Mouse (Mus musculus) limb, embryonic 13.5 days (tissue): ENCODE data around the gene Dppa3. TPM values are rescaled to one million over a fixed set of nuclear protein-coding genes. Genes with fewer than 3 reads are reported as not detected.

Source experiments
- ATAC-seq: fragments of 200-750 bp; cut with Nextera tagmentation; 2 replicates; pipeline ENCODE4 v1.8.0; 2017; ENCODE audit warnings: low read depth, moderate number of reproducible peaks, moderate TSS enrichment; ENCODE audit not compliant: low FRiP score
- H3K27ac ChIP-seq: fragments of 300-500 bp; sonication (generic); 2 replicates; pipeline ENCODE4 v1.5.1; 2015; ENCODE audit warnings: inconsistent platforms, mild to moderate bottlenecking, moderate library complexity
- H3K27me3 ChIP-seq: fragments of 300-500 bp; sonication (generic); 2 replicates; pipeline ENCODE4 v1.6.1; 2015; ENCODE audit warnings: mild to moderate bottlenecking, inconsistent platforms
- H3K36me3 ChIP-seq: fragments of 300-500 bp; sonication (generic); 2 replicates; pipeline ENCODE4 v1.6.1; 2015; ENCODE audit warnings: inconsistent platforms, mild to moderate bottlenecking, moderate library complexity
- H3K4me1 ChIP-seq: fragments of 300-500 bp; sonication (generic); 2 replicates; pipeline ENCODE4 v1.6.1; 2015; ENCODE audit warnings: inconsistent platforms
- H3K4me2 ChIP-seq: fragments of 300-500 bp; sonication (generic); replicated peaks from 2 replicates; pipeline ENCODE4 v1.6.1; 2015; ENCODE audit warnings: inconsistent platforms, mild to moderate bottlenecking, moderate library complexity
- H3K4me3 ChIP-seq: fragments of 300-500 bp; sonication (generic); 2 replicates; pipeline ENCODE4 v1.5.1; 2015; ENCODE audit warnings: moderate library complexity, mild to moderate bottlenecking, inconsistent platforms
- H3K9ac ChIP-seq: fragments of 300-500 bp; sonication (generic); 2 replicates; pipeline ENCODE4 v1.6.1; 2015; ENCODE audit warnings: mild to moderate bottlenecking, inconsistent platforms
- H3K9me3 ChIP-seq: fragments of 300-500 bp; sonication (generic); 2 replicates; pipeline ENCODE4 v1.6.1; 2016; ENCODE audit warnings: inconsistent platforms
- WGBS: fragments of 180-500 bp; shearing (Covaris S2); methylation state at CpG from one replicate; pipeline ENCODE4 v1.1.7; 2015; 5-methylcytosine and 5-hydroxymethylcytosine counted together
- polyA plus RNA-seq: library from polyadenylated mRNA; unstranded; fragments of >200 nt; fragmentation: Nextera tagmentation; extraction: Ambion mirVana; gene quantifications from 2 replicates; pipeline ENCODE4 v1.2.1, GENCODE M21; 2015

Gene Dppa3
- polyA plus RNA-seq, 1 experiment from 2014 or later = not detected

- H3K27ac ChIP-seq = no peak overlapping the region
- no peaks in the 10 kb centered on the region for H3K4me1 ChIP-seq
- no peak for ATAC-seq
- no peaks in the 10 kb centered on the region for H3K36me3 ChIP-seq
- WGBS = 55% methylated on average over 8 of the region's 8 CpGs
- H3K4me3 ChIP-seq = no peak overlapping the region
- H3K9ac ChIP-seq = no peak overlapping the region
- no peaks in the 10 kb centered on the region for H3K27me3 ChIP-seq
- H3K9me3 ChIP-seq = no peaks in the 10 kb centered on the region
- no peak overlapping the region for H3K4me2 ChIP-seq
These were observed 46.5 kb downstream of the Dppa3 start for GRCm38 (mm10) chr6:122672746-122673145.

Other genes starting within 250 kb of the Dppa3 start
- 36.1 and 38.8 TPM in 2 replicates for gene Rimklb, start 127.6 kb upstream of the Dppa3 start, polyA plus RNA-seq
- gene Mfap5, start 120.6 kb upstream of the Dppa3 start, polyA plus RNA-seq = 6.6 and 6.8 TPM in 2 replicates
- 0.32 and 0.43 TPM in 2 replicates for gene Aicda, start 72.6 kb upstream of the Dppa3 start, polyA plus RNA-seq
- 2.4 and 3.7 TPM in 2 replicates for gene Apobec1, start 24.0 kb upstream of the Dppa3 start, polyA plus RNA-seq
- 0.13 and 0.14 TPM in 2 replicates for gene Gdf3, start 16.3 kb upstream of the Dppa3 start, polyA plus RNA-seq
- gene Nanog, start 81.1 kb downstream of the Dppa3 start, polyA plus RNA-seq = 0.25 and 0.37 TPM in 2 replicates
- 72.7 and 83.0 TPM in 2 replicates for gene Slc2a3, start 175.2 kb downstream of the Dppa3 start, polyA plus RNA-seq
- 6.4 and 7.1 TPM in 2 replicates for gene Foxj2, start 193.5 kb downstream of the Dppa3 start, polyA plus RNA-seq
- gene C3ar1, start 229.8 kb downstream of the Dppa3 start, polyA plus RNA-seq = 3.6 and 3.8 TPM in 2 replicates
- 69.2 and 72.4 TPM in 2 replicates for gene Necap1, start 248.1 kb downstream of the Dppa3 start, polyA plus RNA-seq